ENCODE assay signal across 32 mouse cellular contexts in the genomic region with DNA sequence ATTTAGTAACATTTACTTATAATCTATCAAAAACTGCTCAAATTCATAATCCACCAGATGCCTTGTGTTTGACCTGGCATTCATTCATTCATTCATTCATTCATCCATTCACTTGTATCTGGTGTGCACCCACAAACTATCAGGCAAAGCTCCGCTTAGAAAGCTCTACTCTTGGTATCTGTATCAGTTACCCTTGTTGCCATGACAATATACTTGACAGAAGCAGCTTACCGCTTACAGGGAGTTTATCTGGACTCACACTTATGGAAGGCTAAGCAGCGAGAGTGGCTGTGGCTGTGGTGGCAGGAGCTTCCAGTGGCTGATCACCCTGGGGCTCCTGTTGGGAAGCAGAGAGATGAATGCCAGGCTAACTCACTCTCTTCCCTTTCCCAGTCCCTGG. TPM values are rescaled to one million over a fixed set of nuclear protein-coding genes. Genes with fewer than 3 reads are reported as not detected.
DNase-seq lines count a peak whose midpoint lies in the region; ATAC-seq and TF ChIP-seq lines count a peak whose summit lies in the region.
"Had no signal": no experiment of that assay in that cellular context is flagged by ENCODE, and none has a peak within 500 bp of the region (broad histone marks: within the 10 kb centered on the region; RNA-seq: fewer than 3 reads in every experiment).

No protein-coding gene starts in this region.

- no peak overlapping the region for H3K4me2 ChIP-seq in heart, embryonic 14.5 days (ENCODE audit: low read length)
- no peak overlapping the region for H3K4me2 ChIP-seq in heart, embryonic 11.5 days
- no peak overlapping the region for H3K4me2 ChIP-seq in midbrain, postnatal 0 days (ENCODE audit: low read depth, low read length, poor library complexity, severe bottlenecking)
- H3K4me2 ChIP-seq: forebrain, embryonic 15.5 days; heart, embryonic 15.5 days; intestine, embryonic 15.5 days; limb, embryonic 13.5 days; liver, embryonic 11.5 days; neural tube, embryonic 12.5 days had no signal

- no peak overlapping the region for H3K4me3 ChIP-seq in heart, embryonic 14.5 days (ENCODE audit: control insufficient read depth in 1 of 2, insufficient read depth in 1 of 2, low read depth in 1 of 2, low read length in 2 of 2)
- H3K4me3 ChIP-seq in heart, embryonic 11.5 days (ENCODE audit: low read depth, low read length) = no peak overlapping the region
- H3K4me3 ChIP-seq in midbrain, postnatal 0 days (ENCODE audit: low read depth, low read length) = no peak overlapping the region
- H3K4me3 ChIP-seq: erythroblast, embryonic 14.5 days; forebrain, embryonic 15.5 days; heart, embryonic 15.5 days; intestine, embryonic 15.5 days; layer of hippocampus, adult 2 months; limb, embryonic 13.5 days; megakaryocyte, embryonic 14.5 days; neural tube, embryonic 12.5 days had no signal

- peak; percentile 30 for DNase-seq in R1 (ENCODE audit: low read depth, low spot score)
- no peak for DNase-seq in midbrain, postnatal 0 days (ENCODE audit: low spot score)
- DNase-seq in cerebellum, adult 8-10 months = no peak
- no peak for DNase-seq in lung, adult 18-20 months
- DNase-seq: adrenal gland, postnatal 14 days; cerebellum, adult 11-12 months; cerebellum, postnatal 10 days; gastrocnemius, postnatal 10 days; kidney, adult 2 months; kidney, postnatal 36 days; lung, postnatal 36 days; right cerebral cortex, postnatal 14 days; thymus, postnatal 4 days had no signal

- no peak for TF ChIP-seq CTCF in midbrain, postnatal 0 days (IDR thresholded peaks at IDR 0.05)

- WGBS in heart, embryonic 14.5 days = 22% methylated on average over 3 of the region's 3 CpGs
- 23% methylated on average over 3 of the region's 3 CpGs for WGBS in heart, embryonic 11.5 days (ENCODE audit: insufficient replicate concordance)
- WGBS in midbrain, postnatal 0 days = 44% methylated on average over 3 of the region's 3 CpGs

- no peak overlapping the region for H3K27ac ChIP-seq in heart, embryonic 14.5 days (replicated peaks in 1 of 2; ENCODE audit: control insufficient read depth in 1 of 2, insufficient read depth in 1 of 2, low read depth in 2 of 2, low read length in 2 of 2)
- H3K27ac ChIP-seq in heart, embryonic 11.5 days (ENCODE audit: low read depth, low read length) = no peak overlapping the region
- no peak overlapping the region for H3K27ac ChIP-seq in midbrain, postnatal 0 days (ENCODE audit: low read depth, low read length)
- H3K27ac ChIP-seq: forebrain, embryonic 15.5 days; heart, embryonic 15.5 days; intestine, embryonic 15.5 days; layer of hippocampus, adult 2 months; limb, embryonic 13.5 days; neural tube, embryonic 12.5 days had no signal

- no peaks in the 10 kb centered on the region for H3K36me3 ChIP-seq in heart, embryonic 14.5 days (ENCODE audit: control insufficient read depth, insufficient read depth, low read length)
- no peaks in the 10 kb centered on the region for H3K36me3 ChIP-seq in heart, embryonic 11.5 days (ENCODE audit: control insufficient read depth, insufficient read depth, low read length)
- H3K36me3 ChIP-seq in midbrain, postnatal 0 days (ENCODE audit: insufficient read depth, low read length) = no peaks in the 10 kb centered on the region
- H3K36me3 ChIP-seq: forebrain, embryonic 15.5 days; heart, embryonic 15.5 days; intestine, embryonic 15.5 days; limb, embryonic 13.5 days; neural tube, embryonic 12.5 days had no signal

- 0 out of 2 replicates have a peak, but pooled peaks have one; percentile 15 for ATAC-seq in heart, embryonic 14.5 days (ENCODE audit: insufficient number of reproducible peaks, insufficient read depth, low FRiP score, low read depth)
- ATAC-seq in heart, embryonic 11.5 days (replicated peaks; ENCODE audit: insufficient number of reproducible peaks, low FRiP score, low TSS enrichment) = no peak
- peak; percentile 46 for ATAC-seq in megakaryocyte progenitor cell, adult 5-6 weeks (replicated peaks; ENCODE audit: poor library complexity)
- ATAC-seq in midbrain, postnatal 0 days (ENCODE audit: low FRiP score) = peak; percentile 66; the same call in 1 of the 2 replicates
- ATAC-seq: forebrain, embryonic 15.5 days; hindbrain, embryonic 16.5 days; intestine, embryonic 15.5 days had no signal

- no peak overlapping the region for H3K9ac ChIP-seq in heart, embryonic 14.5 days (ENCODE audit: low read length)
- no peak overlapping the region for H3K9ac ChIP-seq in heart, embryonic 11.5 days (ENCODE audit: low read depth, low read length)
- no peak overlapping the region for H3K9ac ChIP-seq in midbrain, postnatal 0 days (replicated peaks; ENCODE audit: low read length, poor library complexity, severe bottlenecking)
- H3K9ac ChIP-seq: forebrain, embryonic 15.5 days; heart, embryonic 15.5 days; intestine, embryonic 15.5 days; limb, embryonic 13.5 days; neural tube, embryonic 12.5 days had no signal

- H3K4me1 ChIP-seq in heart, embryonic 14.5 days (ENCODE audit: control insufficient read depth in 2 of 2, insufficient read depth in 2 of 2, low read length in 2 of 2) = 0 out of 4 replicates have a peak, but pooled peaks cover 0 to 5% of the 10 kb centered on the region in 2 experiments
- H3K4me1 ChIP-seq in heart, embryonic 11.5 days (ENCODE audit: control insufficient read depth, insufficient read depth, low read length) = no peaks in the 10 kb centered on the region
- no peaks in the 10 kb centered on the region for H3K4me1 ChIP-seq in midbrain, postnatal 0 days (ENCODE audit: insufficient read depth, low read length)
- H3K4me1 ChIP-seq: forebrain, embryonic 15.5 days; intestine, embryonic 15.5 days; neural tube, embryonic 12.5 days had no signal

- H3K27me3 ChIP-seq in heart, embryonic 14.5 days (ENCODE audit: control insufficient read depth, insufficient read depth, low read length) = no peaks in the 10 kb centered on the region
- H3K27me3 ChIP-seq in heart, embryonic 11.5 days (ENCODE audit: control insufficient read depth, insufficient read depth, low read length) = no peaks in the 10 kb centered on the region
- H3K27me3 ChIP-seq in midbrain, postnatal 0 days (ENCODE audit: insufficient read depth, low read length) = no peaks in the 10 kb centered on the region
- H3K27me3 ChIP-seq: forebrain, embryonic 15.5 days; heart, embryonic 15.5 days; intestine, embryonic 15.5 days; limb, embryonic 13.5 days; neural tube, embryonic 12.5 days had no signal

- no peaks in the 10 kb centered on the region for H3K9me3 ChIP-seq in heart, embryonic 14.5 days (ENCODE audit: control insufficient read depth, low read length)
- no peaks in the 10 kb centered on the region for H3K9me3 ChIP-seq in heart, embryonic 11.5 days (replicated peaks; ENCODE audit: control insufficient read depth, low read length)
- H3K9me3 ChIP-seq in midbrain, postnatal 0 days (ENCODE audit: low read length) = no peaks in the 10 kb centered on the region
- H3K9me3 ChIP-seq: forebrain, embryonic 15.5 days; heart, embryonic 15.5 days; intestine, embryonic 15.5 days; limb, embryonic 13.5 days; megakaryocyte, embryonic 14.5 days; neural tube, embryonic 12.5 days had no signal

RNA-seq across cellular contexts. Expression of gene Bcl2l14, which starts 21.8 kb away (rescaled TPM):
- 0.15 TPM in 1 of 2 replicates, not detected in the other for polyA plus RNA-seq in heart, embryonic 14.5 days (2014; fragmentation: Nextera tagmentation; extraction: Ambion mirVana)
- 0.11 and 0.45 TPM in 2 replicates for polyA plus RNA-seq in heart, embryonic 11.5 days (2014; fragmentation: Nextera tagmentation; extraction: Ambion mirVana)
- total RNA-seq in megakaryocyte progenitor cell, adult 5-6 weeks (2015) = 1.3 and 1.4 TPM in 2 replicates
- total RNA-seq in megakaryocyte progenitor cell, adult 5-6 weeks (2017) = 1.3 and 1.6 TPM in 2 replicates
- total RNA-seq in midbrain, postnatal 0 days (2014; rRNA removed) = not detected in 2 replicates
- not detected in 2 replicates for polyA plus RNA-seq in midbrain, postnatal 0 days (2015; fragmentation: Nextera tagmentation; extraction: Ambion mirVana)
- total RNA-seq: gastrocnemius, postnatal 10 days; heart, adult 8-10 months; heart, postnatal 25 days; layer of hippocampus, adult 2 months; layer of hippocampus, postnatal 14 days; left cerebral cortex, adult 8-10 months; left cerebral cortex, postnatal 36 days had no signal
- polyA plus RNA-seq: cortical plate, adult 2 months; erythroblast, embryonic 14.5 days; forebrain, embryonic 15.5 days had no signal
